Mouse (Mus musculus) embryonic fibroblast, embryonic 13.5 days (primary cell): Measurements from ENCODE around the gene Trnp1.
A peak's percentile ranks its signal among the peaks of the same experiment; 100 is the strongest.

Experiments used
- CTCF ChIP-seq: IDR thresholded peaks from 2 replicates; pipeline ENCODE4 v1.5.1; 2011; ENCODE audit warnings: mild to moderate bottlenecking, control low read depth, low read length, moderate library complexity, borderline replicate concordance; ENCODE audit not compliant: insufficient read depth
- POLR2A ChIP-seq: IDR thresholded peaks from 2 replicates; pipeline ENCODE4 v1.6.1; 2011; ENCODE audit warnings: low read depth, mild to moderate bottlenecking, control low read depth, low read length, moderate library complexity

DNA sequence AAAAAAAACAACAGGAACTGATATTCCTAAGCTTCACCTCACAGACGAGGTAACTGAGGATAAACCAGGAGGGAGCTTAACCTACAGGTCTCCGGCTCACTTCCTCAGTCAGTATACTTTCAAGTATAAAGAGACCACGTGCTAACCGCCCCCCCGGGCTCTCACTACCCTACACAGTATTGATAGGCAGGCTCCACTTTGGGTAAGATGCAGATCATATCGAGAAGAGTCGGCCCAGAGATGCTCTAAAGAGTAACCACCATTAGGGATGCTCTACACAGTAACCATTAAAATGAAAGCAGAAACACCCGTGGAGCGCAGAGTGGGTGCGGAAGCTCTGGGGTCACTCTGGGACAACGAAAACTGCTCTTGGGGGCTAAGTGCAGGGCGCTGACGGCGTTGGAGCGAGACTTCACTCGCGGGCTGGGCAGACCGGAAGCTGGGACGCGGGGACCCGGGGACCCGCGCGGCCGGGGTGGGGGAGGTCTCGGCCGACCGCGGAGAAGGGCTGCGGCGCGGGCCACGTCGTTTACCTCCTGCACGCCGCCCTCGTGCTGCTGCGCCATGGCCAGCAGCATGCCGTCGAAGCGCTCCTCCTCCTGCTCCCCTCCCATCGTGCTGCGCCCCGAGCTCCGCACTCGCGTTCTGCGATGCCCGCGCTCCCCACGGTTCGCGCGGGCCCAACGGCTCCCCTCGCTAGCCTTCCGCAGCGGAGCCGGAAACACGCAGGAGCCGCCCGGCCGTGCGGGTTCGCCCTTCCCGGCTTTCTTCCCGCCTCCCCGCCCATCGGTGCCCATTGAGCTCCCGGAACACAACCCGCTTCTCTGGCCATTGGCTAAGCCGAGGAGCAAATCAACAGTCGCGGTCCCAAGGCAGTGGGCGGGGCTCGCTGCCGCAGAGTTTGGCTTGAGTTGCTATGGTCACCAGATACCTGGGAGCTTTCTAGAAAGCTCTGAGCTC, 47.2 kb upstream of the Trnp1 start, which contains the start of gene Nudc:
- no peak for TF ChIP-seq CTCF
- TF ChIP-seq POLR2A: peak; percentile 77
